Mouse (Mus musculus) lung, adult 2 months (tissue): ENCODE data around the gene Dars2. TPM values are rescaled to one million over a fixed set of nuclear protein-coding genes. Genes with fewer than 3 reads are reported as not detected.
A peak's percentile ranks its signal among the peaks of the same experiment; 100 is the strongest.
"Not testable (repeated sequence)": the region's sequence is repeated elsewhere in the genome, so short reads cannot be mapped to it uniquely, and the experiment has no call there.

Experiments
- DNase-seq: peaks from one replicate; pipeline ENCODE4 v3.0.0; 2022
- H3K4me1 ChIP-seq: fragments of 200-500 bp; 2 replicates; pipeline ENCODE4 v1.6.1; 2011; ENCODE audit warnings: low read length; ENCODE audit not compliant: control insufficient read depth, insufficient read depth
- H3K4me3 ChIP-seq: fragments of 200-500 bp; replicated peaks from 2 replicates; pipeline ENCODE3; 2011; ENCODE audit warnings: low read depth, mild to moderate bottlenecking, control low read depth, low read length; ENCODE audit errors: extremely low read depth
- CTCF ChIP-seq: fragments of 200-500 bp; IDR thresholded peaks from 2 replicates; pipeline ENCODE4 v1.5.1; 2011; ENCODE audit warnings: mild to moderate bottlenecking, low read length, control low read depth; ENCODE audit not compliant: insufficient read depth
- POLR2A ChIP-seq: fragments of 200-500 bp; IDR thresholded peaks from 2 replicates; pipeline ENCODE4 v1.6.1; 2011; ENCODE audit warnings: low read depth, mild to moderate bottlenecking, control low read depth, low read length, borderline replicate concordance; ENCODE audit errors: extremely low read depth
- WGBS: fragments of 180-500 bp; shearing (Covaris S2); methylation state at CpG from one replicate; pipeline ENCODE4 v1.1.7; 2018; 5-methylcytosine and 5-hydroxymethylcytosine counted together
- polyA plus RNA-seq: library from polyadenylated mRNA; depleted of rRNA; stranded (reverse); fragments of >200 nt; gene quantifications from 2 replicates; pipeline ENCODE4 v1.2.3, GENCODE M21; 2012

Gene Dars2
- polyA plus RNA-seq, 1 experiment: 10.6 TPM

- peaks cover 13% of the 10 kb centered on the region for H3K4me1 ChIP-seq
- DNase-seq: no peak
- no peak overlapping the region for H3K4me3 ChIP-seq
- WGBS: 4% methylated on average over 1 of the region's 1 CpGs
- no peak for TF ChIP-seq CTCF
- no peak for TF ChIP-seq POLR2A
Measured at GRCm38 (mm10) chr1:161037026-161037425, 33.4 kb downstream of the Dars2 start.

GRCm38 (mm10) chr1:161036411-161036841 lies 34.0 kb downstream of the Dars2 start:
- Histone ChIP-seq H3K4me3 (peak overlapping the region; percentile 96), H3K4me1 (peaks cover 13% of the 10 kb centered on the region)
- peak; percentile 12 for DNase-seq
- TF ChIP-seq POLR2A (no peak), CTCF (no peak)
- WGBS: 8% methylated on average over 5 of the region's 5 CpGs

- H3K4me1 ChIP-seq: peaks cover 13% of the 10 kb centered on the region
- no peak for DNase-seq
- 7% methylated on average over 6 of the region's 6 CpGs for WGBS
- no peak for TF ChIP-seq POLR2A
- no peak for TF ChIP-seq CTCF
- peak overlapping the region; percentile 96 for H3K4me3 ChIP-seq
Measured at GRCm38 (mm10) chr1:161035786-161036404, 34.6 kb downstream of the Dars2 start.

GRCm38 (mm10) chr1:161035281-161035785 lies 35.1 kb downstream of the Dars2 start:
- WGBS: under 1% methylated on average over 14 of the region's 14 CpGs
- TF ChIP-seq POLR2A (no peak; the same call in 1 of the 2 replicates), CTCF (no peak)
- DNase-seq: no peak

GRCm38 (mm10) chr1:161034435-161035280 lies 35.8 kb downstream of the Dars2 start, which contains the start of gene Zbtb37:
Gene Zbtb37 (minus strand): TSS chr1:161034849.
- no peak for TF ChIP-seq CTCF
- peak; percentile 100 for TF ChIP-seq POLR2A
- WGBS: under 1% methylated on average over 75 of the region's 76 CpGs
- peak; percentile 97 for DNase-seq

More at GRCm38 (mm10) chr1:161035281-161035785, 35.1 kb downstream of the Dars2 start:
- Histone ChIP-seq H3K4me1 (peaks cover 13% of the 10 kb centered on the region), H3K4me3 (peak overlapping the region; percentile 96)

GRCm38 (mm10) chr1:161033856-161034434 lies 36.5 kb downstream of the Dars2 start:
- Histone ChIP-seq H3K4me1 (peaks cover 13% of the 10 kb centered on the region), H3K4me3 (peak overlapping the region; percentile 96)
- TF ChIP-seq CTCF (no peak), POLR2A (no peak)
- no peak for DNase-seq
- WGBS: 1% methylated on average over 21 of the region's 21 CpGs

More at GRCm38 (mm10) chr1:161034435-161035280, 35.8 kb downstream of the Dars2 start, which contains the start of gene Zbtb37:
- H3K4me1 ChIP-seq: peaks cover 13% of the 10 kb centered on the region
- H3K4me3 ChIP-seq: peak within 1 kb of the TSS; percentile 96

- TF ChIP-seq CTCF: no peak
- DNase-seq: no peak
- Histone ChIP-seq H3K4me3 (no peak overlapping the region), H3K4me1 (peaks cover 13% of the 10 kb centered on the region)
- 91% methylated on average over 7 of the region's 7 CpGs for WGBS
Measured at GRCm38 (mm10) chr1:161032345-161032744, 38.1 kb downstream of the Dars2 start.

GRCm38 (mm10) chr1:161031881-161032280 lies 38.6 kb downstream of the Dars2 start:
- WGBS: 93% methylated on average over 9 of the region's 9 CpGs
- no peak for DNase-seq
- H3K4me3 ChIP-seq: no peak overlapping the region
- H3K4me1 ChIP-seq: peaks cover 12% of the 10 kb centered on the region
- TF ChIP-seq CTCF (no peak), POLR2A (no peak)

- Histone ChIP-seq H3K4me3 (no peak overlapping the region), H3K4me1 (no peaks in the 10 kb centered on the region; the same call in 1 of the 2 replicates)
- no peak for DNase-seq
- TF ChIP-seq POLR2A: no peak
- no peak for TF ChIP-seq CTCF
- WGBS: 88% methylated on average over 3 of the region's 3 CpGs
Measured at GRCm38 (mm10) chr1:161030058-161030457, 40.4 kb downstream of the Dars2 start.

GRCm38 (mm10) chr1:161028427-161028826 lies 42.0 kb downstream of the Dars2 start:
- H3K4me1 ChIP-seq, DNase-seq, H3K4me3 ChIP-seq: not testable (repeated sequence)
- 84% methylated on average over 1 of the region's 1 CpGs for WGBS
